Comparison of ENCODE assay signal across 8 mouse cellular contexts in genomic region chr9:61945973-61946611, GRCm38 (mm10). TPM values are rescaled to one million over a fixed set of nuclear protein-coding genes. Genes with fewer than 3 reads are reported as not detected.
DNase-seq lines count a peak whose midpoint lies in the region; ATAC-seq and TF ChIP-seq lines count a peak whose summit lies in the region.

No protein-coding gene starts in this region.

- intact Hi-C loops in gastrocnemius, postnatal 14 days (cut with DNase I; ENCODE audit: low total_unique reads) = no loop called here
- intact Hi-C loops in left cerebral cortex, postnatal 36 days (cut with DNase I) = loop anchor here (2.0 to 5.0 kb wide), 3 partner anchors 31 to 296 kb away; partner anchors contain the start of gene Rplp1

- DNase-seq in gastrocnemius, postnatal 14 days = peak; percentile 18
- no peak for DNase-seq in gastrocnemius, adult 18-20 months (ENCODE audit: low spot score)
- DNase-seq in G1E (ENCODE audit: low spot score) = peak; percentile 71
- peak; percentile 49 for DNase-seq in kidney, adult 2 months
- peak; percentile 7 for DNase-seq in lung, postnatal 14 days
- peak; percentile 68 for DNase-seq in testis, postnatal 14 days (ENCODE audit: low spot score)
- DNase-seq in left cerebral cortex, postnatal 36 days (ENCODE audit: low spot score in 2 of 2) = no peak

- ATAC-seq in G1E (ENCODE audit: extremely low read depth, insufficient number of reproducible peaks, low FRiP score, poor library complexity, severe bottlenecking) = 0 out of 2 replicates have a peak, but pooled peaks have one; percentile 19

- H3K36me3 ChIP-seq in G1E (replicated peaks) = peaks cover 34% of the 10 kb centered on the region
- peaks cover 41% of the 10 kb centered on the region for H3K36me3 ChIP-seq in erythroblast, embryonic 14.5 days (ENCODE audit: control insufficient read depth)
- H3K36me3 ChIP-seq in kidney, adult 2 months (ENCODE audit: control insufficient read depth, insufficient read depth, low read length) = no peaks in the 10 kb centered on the region

- WGBS in kidney, adult 2 months = under 1% methylated on average over 38 of the region's 38 CpGs

- no peak for TF ChIP-seq CTCF in G1E (IDR thresholded peaks at IDR 0.05; ENCODE audit: low read depth, low read length)
- TF ChIP-seq CTCF in kidney, adult 2 months (conservative IDR thresholded peaks at IDR 0.05; ENCODE audit: insufficient read depth, insufficient read length, low read depth, low read length) = no peak

- no peaks in the 10 kb centered on the region for H3K9me3 ChIP-seq in G1E (replicated peaks)
- H3K9me3 ChIP-seq in erythroblast, embryonic 14.5 days (ENCODE audit: control insufficient read depth, low read length) = no peaks in the 10 kb centered on the region

- H3K4me3 ChIP-seq in G1E (ENCODE audit: low read depth, low read length) = peak overlapping the region; percentile 96
- peak overlapping the region; percentile 100 for H3K4me3 ChIP-seq in erythroblast, embryonic 14.5 days (replicated peaks)
- H3K4me3 ChIP-seq in kidney, adult 2 months (ENCODE audit: insufficient read depth, low read depth, low read length) = peak overlapping the region; percentile 53

- peaks cover 51% of the 10 kb centered on the region for H3K4me1 ChIP-seq in G1E (ENCODE audit: insufficient read depth, low read depth, low read length)
- peaks cover 52% of the 10 kb centered on the region for H3K4me1 ChIP-seq in erythroblast, embryonic 14.5 days (ENCODE audit: control insufficient read depth)
- no peaks in the 10 kb centered on the region for H3K4me1 ChIP-seq in kidney, adult 2 months (ENCODE audit: control insufficient read depth, insufficient read depth, low read length)

- no peak for TF ChIP-seq POLR2A in kidney, adult 2 months (IDR thresholded peaks at IDR 0.05; ENCODE audit: low read depth, low read length)

- no peak overlapping the region for H3K27ac ChIP-seq in kidney, adult 2 months (ENCODE audit: insufficient read depth, low read depth, low read length)

- no peaks in the 10 kb centered on the region for H3K27me3 ChIP-seq in G1E (ENCODE audit: insufficient read depth, low read length)
- H3K27me3 ChIP-seq in erythroblast, embryonic 14.5 days (ENCODE audit: control insufficient read depth) = 0 out of 2 replicates have a peak, but pooled peaks cover 3% of the 10 kb centered on the region
- no peaks in the 10 kb centered on the region for H3K27me3 ChIP-seq in kidney, adult 2 months (replicated peaks; ENCODE audit: control insufficient read depth, insufficient read depth, low read length)

RNA-seq across cellular contexts. Expression of gene Kif23, which starts 0.5 kb away (rescaled TPM):
- total RNA-seq in gastrocnemius, postnatal 14 days (2021) = 1 to 10 TPM; 7.4 to 8.7 TPM
- total RNA-seq in gastrocnemius, adult 18-20 months (2021) = under 1 TPM; 0.37 to 0.88 TPM
- total RNA-seq in G1E (2014; fragmentation: Nextera tagmentation) = 280 and 288 TPM in 2 replicates
- 188 and 271 TPM in 2 replicates for total RNA-seq in G1E (2017)
- polyA plus RNA-seq in G1E (2012) = 36.0 and 48.7 TPM in 2 replicates
- 4.3 and 6.1 TPM in 2 replicates for polyA plus RNA-seq in erythroblast, embryonic 14.5 days (2012)
- 1.1 and 1.4 TPM in 2 replicates for polyA plus RNA-seq in kidney, adult 2 months (2012; rRNA removed)
- 1 to 10 TPM; 2.6 to 3.6 TPM for total RNA-seq in left cerebral cortex, postnatal 36 days (2021)

RNA-seq across cellular contexts. Expression of gene Rplp1, which starts 31.8 kb away (rescaled TPM):
- total RNA-seq in gastrocnemius, postnatal 14 days (2021) = 1,000 to 10,000 TPM; 1,466 to 1,621 TPM
- total RNA-seq in gastrocnemius, adult 18-20 months (2021) = 1,000 to 10,000 TPM; 1,375 to 1,461 TPM
- total RNA-seq in G1E (2014; fragmentation: Nextera tagmentation) (2,957 and 3,127 TPM in 2 replicates), G1E (2017) (4,483 and 5,713 TPM in 2 replicates)
- polyA plus RNA-seq in G1E (2012) = 43,340 and 52,062 TPM in 2 replicates
- polyA plus RNA-seq in erythroblast, embryonic 14.5 days (2012) = 3,562 and 4,475 TPM in 2 replicates
- polyA plus RNA-seq in kidney, adult 2 months (2012; rRNA removed) = 6,294 and 8,063 TPM in 2 replicates
- 1,000 to 10,000 TPM; 1,300 to 1,479 TPM for total RNA-seq in left cerebral cortex, postnatal 36 days (2021)

Comparison
In these comparisons a context has a peak if more than half of its experiments do, and no peak if none do; other contexts are left out.
1. DNase-seq: peak in gastrocnemius, postnatal 14 days (single experiment), G1E (single experiment), kidney, adult 2 months (single experiment), lung, postnatal 14 days (single experiment) and testis, postnatal 14 days (single experiment); none in gastrocnemius, adult 18-20 months (single experiment) and left cerebral cortex, postnatal 36 days (0 of 2).
2. RNA of gene Kif23, which starts 0.5 kb away (total RNA-seq): 188 to 288 TPM in G1E; 7.4 to 8.7 TPM in gastrocnemius, postnatal 14 days, 2.6 to 3.6 TPM in left cerebral cortex, postnatal 36 days and 0.37 to 0.88 TPM in gastrocnemius, adult 18-20 months; every median in the first group is over 10 times any median in the second.
3. Peak in every context shown above with its lines, with median percentiles within 50 percentile points of each other: H3K4me3 ChIP-seq.